Mouse (Mus musculus) liver, embryonic 16.5 days (tissue): ENCODE data around the gene Mef2d. TPM values are rescaled to one million over a fixed set of nuclear protein-coding genes. Genes with fewer than 3 reads are reported as not detected.
A peak's percentile ranks its signal among the peaks of the same experiment; 100 is the strongest.

Experiments
- ATAC-seq: fragments of 200-750 bp; cut with Nextera tagmentation; 2 replicates; pipeline ENCODE4 v1.8.0; 2017; ENCODE audit warnings: low read depth, mild to moderate bottlenecking, moderate number of reproducible peaks, moderate library complexity
- H3K27ac ChIP-seq: fragments of 300-500 bp; sonication (generic); 2 replicates; pipeline ENCODE4 v1.5.1; 2014; ENCODE audit warnings: mild to moderate bottlenecking, low read length
- H3K27me3 ChIP-seq: fragments of 300-500 bp; sonication (generic); 2 replicates; pipeline ENCODE4 v1.6.1; 2014; ENCODE audit warnings: low read depth, low read length, mixed read lengths; ENCODE audit not compliant: control insufficient read depth, insufficient read depth
- H3K36me3 ChIP-seq: fragments of 300-500 bp; sonication (generic); 2 replicates; pipeline ENCODE4 v1.6.1; 2014; ENCODE audit warnings: mild to moderate bottlenecking; ENCODE audit not compliant: control insufficient read depth, insufficient read depth
- H3K4me1 ChIP-seq: fragments of 300-500 bp; sonication (generic); 2 replicates; pipeline ENCODE4 v1.6.1; 2014; ENCODE audit warnings: low read depth, low read length, mixed read lengths; ENCODE audit not compliant: control insufficient read depth
- H3K4me2 ChIP-seq: fragments of 300-500 bp; sonication (generic); 2 replicates; pipeline ENCODE4 v1.6.1; 2014; ENCODE audit warnings: low read depth, low read length, mixed read lengths
- H3K4me3 ChIP-seq: fragments of 300-500 bp; sonication (generic); 2 replicates; pipeline ENCODE4 v1.5.1; 2014; ENCODE audit warnings: low read depth, mild to moderate bottlenecking, low read length
- H3K9ac ChIP-seq: fragments of 300-500 bp; sonication (generic); 2 replicates; pipeline ENCODE4 v1.6.1; 2014; ENCODE audit warnings: low read depth, low read length
- H3K9me3 ChIP-seq: fragments of 300-500 bp; sonication (generic); replicated peaks from 2 replicates; pipeline ENCODE4 v1.6.1; 2016; ENCODE audit warnings: low read length; ENCODE audit not compliant: control insufficient read depth
- whole genome bisulfite sequencing: fragments of 180-500 bp; shearing (Covaris S2); extraction: QIAGEN DNeasy Blood & Tissue Kit; methylation state at CpG from one replicate; pipeline ENCODE4 v1.1.7; 2014; ENCODE audit not compliant: insufficient replicate concordance; 5-methylcytosine and 5-hydroxymethylcytosine counted together
- polyA plus RNA-seq: library from polyadenylated mRNA; unstranded; fragments of >200 nt; fragmentation: Nextera tagmentation; extraction: Ambion mirVana; gene quantifications from 2 replicates; pipeline ENCODE4 v1.2.1, GENCODE M21; 2015

Mef2d gene
- polyA plus RNA-seq, 1 experiment from 2014 or later: 7.9 TPM

- no peak for ATAC-seq
- 35% methylated on average over 2 of the region's 2 CpGs for WGBS
- H3K4me1 ChIP-seq: no peaks in the 10 kb centered on the region; the same call in 1 of the 2 replicates
- H3K4me3 ChIP-seq: no peak overlapping the region
- H3K9me3 ChIP-seq: no peaks in the 10 kb centered on the region
- H3K9ac ChIP-seq: no peak overlapping the region
- no peak overlapping the region for H3K27ac ChIP-seq
- no peak overlapping the region for H3K4me2 ChIP-seq
- H3K36me3 ChIP-seq: no peaks in the 10 kb centered on the region
- no peaks in the 10 kb centered on the region for H3K27me3 ChIP-seq
Measured at GRCm38 (mm10) chr3:88132492-88132891, 9.7 kb upstream of the Mef2d start.

- H3K27ac ChIP-seq: no peak overlapping the region
- H3K36me3 ChIP-seq: no peaks in the 10 kb centered on the region
- H3K27me3 ChIP-seq: no peaks in the 10 kb centered on the region
- H3K9me3 ChIP-seq: no peaks in the 10 kb centered on the region
- 44% methylated on average over 4 of the region's 4 CpGs for WGBS
- no peak overlapping the region for H3K4me2 ChIP-seq
- ATAC-seq: no peak
- no peak overlapping the region for H3K4me3 ChIP-seq
- no peak overlapping the region for H3K9ac ChIP-seq
- no peaks in the 10 kb centered on the region; the same call in none of the 2 replicates for H3K4me1 ChIP-seq
Measured at GRCm38 (mm10) chr3:88133187-88133771, 8.9 kb upstream of the Mef2d start.

- Histone ChIP-seq H3K9me3 (no peaks in the 10 kb centered on the region), H3K27ac (no peak overlapping the region), H3K36me3 (no peaks in the 10 kb centered on the region), H3K27me3 (no peaks in the 10 kb centered on the region; the same call in 1 of the 2 replicates), H3K4me2 (no peak overlapping the region), H3K4me1 (peaks cover 26% of the 10 kb centered on the region), H3K4me3 (no peak overlapping the region), H3K9ac (no peak overlapping the region)
- WGBS: 74% methylated on average over 9 of the region's 9 CpGs
- ATAC-seq: no peak
Measured at GRCm38 (mm10) chr3:88136346-88136745, 5.8 kb upstream of the Mef2d start.

- ATAC-seq: no peak
- 69% methylated on average over 4 of the region's 4 CpGs for WGBS
- Histone ChIP-seq H3K9ac (no peak overlapping the region), H3K36me3 (no peaks in the 10 kb centered on the region), H3K4me1 (peaks cover 30% of the 10 kb centered on the region), H3K9me3 (no peaks in the 10 kb centered on the region), H3K4me2 (no peak overlapping the region), H3K27me3 (no peaks in the 10 kb centered on the region; the same call in 1 of the 2 replicates), H3K27ac (peak overlapping the region; percentile 3; the same call in 1 of the 2 replicates), H3K4me3 (no peak overlapping the region)
Measured at GRCm38 (mm10) chr3:88136945-88137494, 5.2 kb upstream of the Mef2d start.

GRCm38 (mm10) chr3:88137821-88138220 lies 4.4 kb upstream of the Mef2d start:
- H3K4me3 ChIP-seq: peak overlapping the region; percentile 59
- 5% methylated on average over 3 of the region's 3 CpGs for whole genome bisulfite sequencing
- H3K27me3 ChIP-seq: no peaks in the 10 kb centered on the region; the same call in 1 of the 2 replicates
- H3K36me3 ChIP-seq: no peaks in the 10 kb centered on the region
- peaks cover 34% of the 10 kb centered on the region for H3K4me1 ChIP-seq
- no peak overlapping the region for H3K27ac ChIP-seq
- no peaks in the 10 kb centered on the region for H3K9me3 ChIP-seq
- no peak for ATAC-seq
- peak overlapping the region; percentile 85 for H3K4me2 ChIP-seq
- no peak overlapping the region for H3K9ac ChIP-seq

GRCm38 (mm10) chr3:88138336-88139242 lies 3.6 kb upstream of the Mef2d start:
- Histone ChIP-seq H3K27ac (peak overlapping the region; percentile 76), H3K9me3 (no peaks in the 10 kb centered on the region), H3K4me1 (peaks cover 42% of the 10 kb centered on the region), H3K4me2 (peak overlapping the region; percentile 85), H3K9ac (peak overlapping the region; percentile 60), H3K4me3 (peak overlapping the region; percentile 59), H3K27me3 (no peaks in the 10 kb centered on the region; the same call in 1 of the 2 replicates), H3K36me3 (no peaks in the 10 kb centered on the region)
- ATAC-seq: peak; percentile 45
- under 1% methylated on average over 30 of the region's 32 CpGs for WGBS

- H3K9me3 ChIP-seq: no peaks in the 10 kb centered on the region
- peak overlapping the region; percentile 59 for H3K4me3 ChIP-seq
- H3K36me3 ChIP-seq: no peaks in the 10 kb centered on the region
- H3K4me2 ChIP-seq: peak overlapping the region; percentile 85
- H3K9ac ChIP-seq: peak overlapping the region; percentile 60
- H3K27ac ChIP-seq: peak overlapping the region; percentile 76
- peaks cover 51% of the 10 kb centered on the region for H3K4me1 ChIP-seq
- H3K27me3 ChIP-seq: no peaks in the 10 kb centered on the region; the same call in 1 of the 2 replicates
- no peak for ATAC-seq
- 17% methylated on average over 25 of the region's 25 CpGs for WGBS
Measured at GRCm38 (mm10) chr3:88139243-88140177, 2.7 kb upstream of the Mef2d start.

- no peak for ATAC-seq
- no peaks in the 10 kb centered on the region for H3K36me3 ChIP-seq
- no peak overlapping the region for H3K4me2 ChIP-seq
- WGBS: 25% methylated on average over 11 of the region's 11 CpGs
- no peak overlapping the region for H3K4me3 ChIP-seq
- no peaks in the 10 kb centered on the region for H3K9me3 ChIP-seq
- no peaks in the 10 kb centered on the region; the same call in 1 of the 2 replicates for H3K27me3 ChIP-seq
- peaks cover 59% of the 10 kb centered on the region for H3K4me1 ChIP-seq
- H3K27ac ChIP-seq: peak overlapping the region; percentile 97
- no peak overlapping the region for H3K9ac ChIP-seq
Measured at GRCm38 (mm10) chr3:88140178-88140902, 1.8 kb upstream of the Mef2d start.
